Mouse (Mus musculus) CD4-positive, CD25-positive, alpha-beta regulatory T cell (primary cell): ENCODE measurements around the gene Spata17. TPM values are rescaled to one million over a fixed set of nuclear protein-coding genes. Genes with fewer than 3 reads are reported as not detected.

ENCODE experiments used
- polyA plus RNA-seq: library from polyadenylated mRNA; unstranded; fragments of 100-300 nt; shearing (Covaris generic); gene quantifications from one replicate; pipeline ENCODE4 v1.2.1, GENCODE M21; 2017

The Spata17 gene
- polyA plus RNA-seq, result not detected

DNA sequence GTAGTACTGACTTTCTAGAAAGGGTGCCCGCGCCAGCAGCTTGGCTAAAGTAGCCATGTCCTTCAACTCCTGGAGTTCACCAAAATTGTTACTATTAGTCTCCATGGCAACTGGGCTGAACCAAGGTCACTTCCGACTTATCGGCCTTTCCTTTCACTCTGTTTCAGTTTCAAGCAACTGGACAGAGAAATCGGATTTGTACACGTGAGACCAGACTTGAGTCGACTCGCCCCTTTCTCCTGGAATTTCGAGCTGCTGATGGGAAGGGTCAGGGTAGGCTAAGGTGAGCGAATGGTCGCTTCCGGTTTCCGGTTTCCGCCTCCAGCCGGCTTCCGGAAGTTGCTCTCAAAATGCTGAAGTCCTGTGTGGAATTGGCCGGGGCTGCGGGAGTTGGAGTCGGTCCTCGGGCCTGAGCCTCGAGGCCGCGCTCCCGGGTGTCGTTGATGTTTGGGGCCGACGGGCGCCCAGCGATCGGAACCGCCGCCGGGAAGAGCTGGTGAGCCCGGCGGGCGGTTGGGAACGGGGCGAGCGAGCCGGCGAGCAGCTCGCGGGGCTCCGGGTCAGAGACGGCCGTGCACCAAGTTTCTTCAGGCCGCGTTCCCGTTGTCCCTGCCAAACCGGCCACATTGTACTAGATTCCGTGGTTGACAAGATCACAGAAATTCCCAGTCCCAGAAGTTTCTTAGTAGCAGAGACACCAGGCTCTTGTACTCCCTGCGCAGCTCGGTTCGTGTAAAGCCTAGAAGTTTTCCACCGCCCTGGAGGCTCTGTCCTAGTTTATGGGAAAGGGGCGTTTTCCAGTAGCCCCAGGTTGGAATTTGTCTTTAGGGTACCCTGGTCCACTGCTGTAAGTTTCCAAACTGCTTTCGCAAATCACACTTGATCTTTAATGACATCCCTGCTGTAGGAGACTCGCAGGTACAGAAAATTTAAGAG is at the start of gene Spata17, which contains the start of gene Gpatch2:
Spata17 (minus strand) TSS at position 285 of the 936 bp plus-strand sequence.
Gpatch2 (plus strand) TSS at position 328 of the 936 bp plus-strand sequence.

Other genes with a start within 250 kb of the Spata17 start
- gene D1Pas1, start 248.0 kb downstream of the Spata17 start, polyA plus RNA-seq, result not detected
- 29.9 TPM for gene Gpatch2, start within 50 bp of the Spata17 start, polyA plus RNA-seq